Mouse (Mus musculus) neural tube, embryonic 15.5 days (tissue): ENCODE data around the gene Slc1a1. TPM values are rescaled to one million over a fixed set of nuclear protein-coding genes. Genes with fewer than 3 reads are reported as not detected.
A peak's percentile ranks its signal among the peaks of the same experiment; 100 is the strongest.

Source experiments
- ATAC-seq: fragments of 200-750 bp; cut with Nextera tagmentation; 2 replicates; pipeline ENCODE4 v1.8.0; 2017; ENCODE audit warnings: mild to moderate bottlenecking, moderate TSS enrichment, moderate library complexity; ENCODE audit not compliant: low FRiP score
- H3K27ac ChIP-seq: fragments of 300-500 bp; sonication (generic); replicated peaks from 2 replicates; pipeline ENCODE4 v1.5.1; 2015; ENCODE audit warnings: mild to moderate bottlenecking, inconsistent platforms
- H3K27me3 ChIP-seq: fragments of 300-500 bp; sonication (generic); replicated peaks from 2 replicates; pipeline ENCODE4 v1.6.1; 2015; ENCODE audit warnings: inconsistent platforms
- H3K36me3 ChIP-seq: fragments of 300-500 bp; sonication (generic); 2 replicates; pipeline ENCODE4 v1.6.1; 2015; ENCODE audit warnings: inconsistent platforms
- H3K4me1 ChIP-seq: fragments of 300-500 bp; sonication (generic); 2 replicates; pipeline ENCODE4 v1.6.1; 2015; ENCODE audit warnings: inconsistent platforms
- H3K4me2 ChIP-seq: fragments of 300-500 bp; sonication (generic); 2 replicates; pipeline ENCODE4 v1.6.1; 2015; ENCODE audit warnings: inconsistent platforms, mild to moderate bottlenecking, moderate library complexity
- H3K4me3 ChIP-seq: fragments of 300-500 bp; sonication (generic); replicated peaks from 2 replicates; pipeline ENCODE4 v1.5.1; 2015; ENCODE audit warnings: mild to moderate bottlenecking, inconsistent platforms
- H3K9ac ChIP-seq: fragments of 300-500 bp; sonication (generic); replicated peaks from 2 replicates; pipeline ENCODE4 v1.6.1; 2015; ENCODE audit warnings: mild to moderate bottlenecking, inconsistent platforms
- H3K9me3 ChIP-seq: fragments of 300-500 bp; sonication (generic); replicated peaks from 2 replicates; pipeline ENCODE4 v1.6.1; 2016; ENCODE audit warnings: inconsistent platforms
- WGBS: fragments of 180-500 bp; shearing (Covaris S2); methylation state at CpG from one replicate; pipeline ENCODE4 v1.1.7; 2015; ENCODE audit warnings: mixed read lengths; 5-methylcytosine and 5-hydroxymethylcytosine counted together
- polyA plus RNA-seq: library from polyadenylated mRNA; unstranded; fragments of >200 nt; fragmentation: Nextera tagmentation; extraction: Ambion mirVana; gene quantifications from 2 replicates; pipeline ENCODE4 v1.2.1, GENCODE M21; 2015

Gene Slc1a1
- polyA plus RNA-seq, 1 experiment from 2014 or later = 57.3 TPM

DNA sequence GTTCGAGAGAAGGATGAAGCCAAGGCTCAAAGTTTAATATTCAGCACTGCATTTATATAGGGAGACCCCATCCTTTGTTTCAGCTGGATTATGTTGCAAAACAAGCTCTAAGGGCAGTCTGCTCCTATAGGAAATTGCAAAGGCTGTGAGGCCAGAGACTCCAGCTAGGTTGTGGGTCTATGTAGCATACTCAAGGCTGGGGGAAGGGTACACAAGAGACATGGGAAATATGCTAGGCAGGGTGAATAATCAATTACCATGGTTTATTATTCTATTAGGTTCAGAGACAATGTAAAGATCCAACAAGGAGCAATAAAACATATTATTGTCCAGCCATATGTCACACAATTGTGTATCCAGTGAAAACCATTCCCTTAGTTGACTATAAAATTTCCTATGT lies 57.0 kb downstream of the Slc1a1 start:
- Histone ChIP-seq H3K27me3 (no peaks in the 10 kb centered on the region), H3K9me3 (no peaks in the 10 kb centered on the region), H3K36me3 (no peaks in the 10 kb centered on the region), H3K9ac (no peak overlapping the region), H3K4me1 (peaks cover 6% of the 10 kb centered on the region; the same call in 1 of the 2 replicates), H3K4me2 (no peak overlapping the region), H3K4me3 (no peak overlapping the region), H3K27ac (no peak overlapping the region)
- WGBS = 66% methylated on average over 1 of the region's 1 CpGs
- ATAC-seq = no peak

DNA sequence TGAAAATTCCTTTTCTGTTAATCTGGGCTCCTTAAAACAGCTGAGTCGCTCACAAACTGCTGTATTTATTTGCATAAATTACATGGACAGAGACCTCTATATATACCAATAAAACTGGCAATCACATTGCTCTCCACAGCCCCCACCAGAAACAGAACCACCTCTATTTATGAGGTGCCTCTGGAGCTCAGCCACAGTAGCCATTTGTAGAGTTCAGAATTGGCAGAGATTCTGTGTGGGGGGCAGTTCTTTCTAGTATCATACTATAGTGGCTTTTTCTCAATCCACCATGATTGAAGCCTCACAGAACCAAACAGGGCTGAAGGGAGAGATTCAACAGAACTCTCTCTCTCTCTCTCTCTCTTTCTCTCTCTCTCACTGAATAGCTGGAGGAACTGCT lies 61.8 kb downstream of the Slc1a1 start:
- peak; percentile 21; the same call in 1 of the 2 replicates for ATAC-seq
- H3K9me3 ChIP-seq = no peaks in the 10 kb centered on the region
- H3K27ac ChIP-seq = peak overlapping the region; percentile 34; the same call in 1 of the 2 replicates
- WGBS = 41% methylated on average over 1 of the region's 1 CpGs
- no peak overlapping the region for H3K4me2 ChIP-seq
- H3K36me3 ChIP-seq = no peaks in the 10 kb centered on the region
- H3K4me1 ChIP-seq = peaks cover 5% of the 10 kb centered on the region; the same call in 1 of the 2 replicates
- H3K27me3 ChIP-seq = no peaks in the 10 kb centered on the region
- no peak overlapping the region for H3K9ac ChIP-seq
- H3K4me3 ChIP-seq = no peak overlapping the region

DNA sequence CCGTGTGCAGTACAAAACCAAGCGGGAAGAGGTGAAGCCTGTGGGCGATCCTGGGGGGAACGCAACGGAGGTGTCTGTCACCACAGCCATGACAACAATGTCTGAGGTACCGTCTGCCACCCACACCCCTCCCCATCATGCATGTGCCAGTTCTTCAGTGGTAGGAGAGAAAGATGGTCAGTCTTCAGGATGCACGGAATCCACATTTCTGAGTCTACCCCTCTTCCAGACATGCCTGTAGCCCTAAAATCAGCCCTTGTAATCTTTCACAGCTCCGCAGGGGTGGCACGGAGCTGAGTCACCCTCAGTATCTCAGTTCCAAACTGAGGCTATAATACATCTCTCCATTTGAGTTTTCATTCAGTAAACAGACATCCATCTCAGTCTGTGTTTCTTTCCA lies 62.6 kb downstream of the Slc1a1 start:
- no peak for ATAC-seq
- WGBS = 81% methylated on average over 9 of the region's 9 CpGs
- H3K9me3 ChIP-seq = no peaks in the 10 kb centered on the region
- H3K36me3 ChIP-seq = no peaks in the 10 kb centered on the region
- no peak overlapping the region for H3K4me2 ChIP-seq
- H3K27ac ChIP-seq = no peak overlapping the region
- no peak overlapping the region for H3K4me3 ChIP-seq
- peaks cover 8% of the 10 kb centered on the region for H3K4me1 ChIP-seq
- no peak overlapping the region for H3K9ac ChIP-seq
- H3K27me3 ChIP-seq = no peaks in the 10 kb centered on the region

DNA sequence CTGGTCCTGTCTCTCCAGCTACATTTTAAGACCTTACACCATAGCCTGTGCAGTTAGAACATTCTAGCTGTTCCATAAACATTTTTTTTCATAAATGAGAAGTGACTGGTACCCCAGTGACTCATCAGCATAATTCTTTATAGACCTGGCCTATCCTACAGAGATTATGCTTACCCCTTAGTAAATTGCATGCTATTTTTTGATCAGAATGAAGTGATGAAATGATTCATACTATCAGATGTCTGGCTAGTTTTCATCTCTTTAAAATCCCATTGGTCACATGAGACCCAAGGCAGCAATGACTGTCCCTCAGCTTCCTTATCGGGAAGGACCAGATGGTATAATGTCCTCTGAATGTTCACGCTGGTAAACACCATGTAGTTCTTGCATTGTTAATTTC lies 65.9 kb downstream of the Slc1a1 start:
- no peak for ATAC-seq
- Histone ChIP-seq H3K27ac (no peak overlapping the region), H3K36me3 (peaks cover 13% of the 10 kb centered on the region), H3K27me3 (no peaks in the 10 kb centered on the region), H3K4me2 (no peak overlapping the region), H3K9ac (no peak overlapping the region), H3K4me3 (no peak overlapping the region), H3K4me1 (peaks cover 8% of the 10 kb centered on the region), H3K9me3 (no peaks in the 10 kb centered on the region)
- 78% methylated on average over 2 of the region's 2 CpGs for WGBS

DNA sequence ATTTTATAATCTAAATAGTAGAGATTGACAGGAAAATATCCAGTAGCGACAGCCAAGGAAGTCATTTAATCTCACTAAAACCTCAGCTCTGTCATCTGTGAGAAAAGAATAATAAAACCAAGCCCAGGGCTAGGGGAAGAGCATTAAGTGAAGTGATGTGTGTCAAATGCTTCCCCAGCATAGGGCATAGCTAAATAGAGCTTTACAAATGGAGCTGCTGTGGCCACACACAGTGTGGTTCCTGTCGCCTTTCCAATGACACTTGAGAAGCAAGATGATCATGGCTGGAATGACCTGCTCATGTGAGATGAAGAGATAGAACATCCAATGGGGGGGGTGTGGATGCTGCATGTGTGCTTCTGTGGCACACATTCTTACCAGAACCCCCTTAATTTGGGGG lies 67.3 kb downstream of the Slc1a1 start:
- Histone ChIP-seq H3K9ac (no peak overlapping the region), H3K4me1 (peaks cover 5% of the 10 kb centered on the region; the same call in 1 of the 2 replicates), H3K27me3 (no peaks in the 10 kb centered on the region), H3K9me3 (no peaks in the 10 kb centered on the region), H3K27ac (peak overlapping the region; percentile 54), H3K4me3 (no peak overlapping the region), H3K4me2 (no peak overlapping the region), H3K36me3 (peaks cover 25% of the 10 kb centered on the region)
- ATAC-seq = peak; percentile 58; the same call in 1 of the 2 replicates
- 37% methylated on average over 2 of the region's 2 CpGs for WGBS

DNA sequence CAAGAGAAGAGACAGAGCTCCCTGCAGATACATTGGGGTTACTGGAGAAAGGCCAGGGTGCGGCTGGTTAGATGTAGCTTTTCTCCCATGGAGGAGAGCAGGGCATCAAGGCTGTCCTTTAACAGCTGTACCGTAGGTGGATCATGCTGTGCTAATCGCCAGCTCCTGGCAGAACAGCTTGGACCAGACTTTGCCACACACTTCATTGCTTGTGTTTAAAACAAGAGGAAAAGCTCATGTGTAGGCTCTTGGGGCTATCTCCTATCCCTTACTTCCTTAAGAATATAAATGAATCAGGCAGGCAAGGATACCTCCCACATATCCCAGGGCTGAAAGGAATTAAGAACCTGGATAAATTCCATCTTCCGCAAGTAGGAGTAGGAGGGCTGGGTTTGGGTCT lies 68.0 kb downstream of the Slc1a1 start:
- Histone ChIP-seq H3K9ac (no peak overlapping the region), H3K4me1 (peaks cover 5% of the 10 kb centered on the region; the same call in 1 of the 2 replicates), H3K27me3 (no peaks in the 10 kb centered on the region), H3K4me2 (no peak overlapping the region), H3K27ac (peak overlapping the region; percentile 54; the same call in 1 of the 2 replicates), H3K9me3 (no peaks in the 10 kb centered on the region), H3K4me3 (no peak overlapping the region), H3K36me3 (peaks cover 28% of the 10 kb centered on the region)
- no peak for ATAC-seq
- 87% methylated on average over 4 of the region's 4 CpGs for WGBS

DNA sequence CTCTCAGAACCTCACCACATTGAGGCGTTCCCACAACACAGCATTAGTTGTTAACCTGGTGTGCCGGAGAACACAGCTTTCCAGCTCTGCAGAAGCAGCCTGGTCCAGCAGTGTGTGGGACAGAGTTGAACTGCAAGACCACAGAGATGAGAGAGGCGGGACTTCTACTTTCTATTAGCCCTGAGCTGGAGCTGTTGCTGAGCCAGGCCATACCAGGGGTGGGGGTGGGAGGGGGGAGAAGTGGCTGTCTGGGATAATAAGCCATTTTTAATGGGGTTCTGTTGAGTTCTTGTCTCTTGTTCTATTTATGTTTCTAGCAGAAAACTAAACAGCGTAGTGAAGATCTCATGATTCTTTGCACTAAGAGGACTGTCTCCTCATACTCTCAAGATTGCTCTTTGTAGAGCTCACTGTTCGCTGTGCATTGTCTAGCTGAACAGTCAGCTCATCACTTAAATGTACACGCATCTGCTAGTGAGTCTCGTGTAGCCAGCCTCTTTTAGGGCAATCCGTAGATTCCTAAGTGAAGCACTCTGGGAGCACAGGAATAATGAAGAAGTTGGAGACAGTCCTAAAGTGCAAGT lies 68.8 kb downstream of the Slc1a1 start:
- no peak overlapping the region for H3K27ac ChIP-seq
- 87% methylated on average over 8 of the region's 8 CpGs for WGBS
- no peak overlapping the region for H3K9ac ChIP-seq

DNA sequence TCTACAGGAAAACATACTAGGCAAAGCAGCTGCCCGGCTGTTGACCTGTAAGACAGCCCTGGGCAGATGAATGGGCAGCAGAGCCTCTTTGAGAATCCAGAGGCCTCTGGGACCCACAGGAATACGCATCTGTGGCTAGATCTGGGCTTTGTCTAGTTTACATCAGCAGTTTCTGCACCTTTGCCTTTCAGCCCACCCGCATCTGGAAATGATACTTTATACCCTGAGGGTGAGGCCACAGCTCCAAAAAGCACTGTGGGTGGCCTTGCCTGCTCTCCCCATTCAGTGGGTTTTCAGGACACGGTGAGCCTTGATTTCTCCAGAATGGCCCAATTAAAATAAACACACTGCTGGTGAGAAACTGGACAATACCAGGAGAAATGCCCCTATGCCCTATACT lies 73.3 kb downstream of the Slc1a1 start:
- H3K4me1 ChIP-seq = no peaks in the 10 kb centered on the region
- no peak for ATAC-seq
- H3K27me3 ChIP-seq = no peaks in the 10 kb centered on the region
- no peak overlapping the region for H3K4me3 ChIP-seq
- no peak overlapping the region for H3K9ac ChIP-seq
- 49% methylated on average over 4 of the region's 4 CpGs for WGBS
- H3K27ac ChIP-seq = no peak overlapping the region
- H3K9me3 ChIP-seq = no peaks in the 10 kb centered on the region
- no peak overlapping the region for H3K4me2 ChIP-seq
- H3K36me3 ChIP-seq = peaks cover 48% of the 10 kb centered on the region

More for the DNA sequence above, 68.8 kb downstream of the Slc1a1 start:
- Histone ChIP-seq H3K4me1 (peaks cover 5% of the 10 kb centered on the region; the same call in 1 of the 2 replicates), H3K4me2 (no peak overlapping the region), H3K36me3 (peaks cover 28% of the 10 kb centered on the region), H3K4me3 (no peak overlapping the region), H3K9me3 (no peaks in the 10 kb centered on the region), H3K27me3 (no peaks in the 10 kb centered on the region)
- no peak for ATAC-seq

DNA sequence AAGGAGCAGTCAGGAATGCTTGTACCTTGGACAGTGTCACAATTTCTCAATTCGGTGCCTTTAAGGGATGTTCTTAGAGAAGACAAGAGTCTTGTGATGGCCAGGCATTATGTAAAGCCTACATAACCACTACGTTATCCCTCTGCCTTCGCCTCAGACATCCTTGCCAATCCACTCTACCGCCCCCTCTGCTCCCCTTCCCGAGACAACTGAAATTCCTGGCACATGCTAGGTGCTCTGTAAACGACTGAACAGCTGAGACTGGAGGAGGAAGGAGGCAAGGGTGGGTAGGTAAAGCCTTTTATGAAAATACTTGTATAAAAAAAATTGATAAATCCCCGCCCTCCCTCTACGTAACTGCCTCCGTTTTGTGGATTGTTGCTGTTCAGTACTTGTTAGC lies 73.8 kb downstream of the Slc1a1 start:
- WGBS = 88% methylated on average over 9 of the region's 9 CpGs
- peaks cover 51% of the 10 kb centered on the region for H3K36me3 ChIP-seq
- H3K27me3 ChIP-seq = no peaks in the 10 kb centered on the region
- H3K9ac ChIP-seq = no peak overlapping the region
- no peak overlapping the region for H3K4me2 ChIP-seq
- H3K27ac ChIP-seq = no peak overlapping the region
- ATAC-seq = no peak
- no peaks in the 10 kb centered on the region for H3K4me1 ChIP-seq
- no peaks in the 10 kb centered on the region for H3K9me3 ChIP-seq
- no peak overlapping the region for H3K4me3 ChIP-seq

DNA sequence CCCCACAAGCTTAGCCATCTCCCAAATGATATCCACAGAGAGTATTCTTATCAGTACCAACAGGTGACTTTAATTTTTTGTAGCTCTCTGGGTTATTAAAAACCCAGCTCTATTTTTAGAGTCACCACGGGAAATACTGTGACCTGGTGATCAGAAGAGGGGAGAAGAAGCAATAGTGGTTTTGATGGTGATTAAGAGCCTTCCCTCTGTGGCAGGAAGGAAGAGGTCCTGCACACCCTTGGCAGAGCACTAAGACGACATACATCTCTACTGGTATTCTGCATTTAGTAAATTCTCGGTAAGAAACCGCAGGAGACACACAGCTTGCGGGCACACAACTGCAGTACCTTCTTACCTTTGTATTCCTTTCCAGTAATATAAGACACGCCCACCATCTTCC lies 79.7 kb downstream of the Slc1a1 start:
- no peak overlapping the region for H3K9ac ChIP-seq
- WGBS = 88% methylated on average over 6 of the region's 6 CpGs
- no peaks in the 10 kb centered on the region for H3K9me3 ChIP-seq
- no peak overlapping the region for H3K4me3 ChIP-seq
- H3K36me3 ChIP-seq = peaks cover 20% of the 10 kb centered on the region
- no peak for ATAC-seq
- no peaks in the 10 kb centered on the region for H3K27me3 ChIP-seq
- H3K4me1 ChIP-seq = no peaks in the 10 kb centered on the region
- H3K4me2 ChIP-seq = no peak overlapping the region
- no peak overlapping the region for H3K27ac ChIP-seq

DNA sequence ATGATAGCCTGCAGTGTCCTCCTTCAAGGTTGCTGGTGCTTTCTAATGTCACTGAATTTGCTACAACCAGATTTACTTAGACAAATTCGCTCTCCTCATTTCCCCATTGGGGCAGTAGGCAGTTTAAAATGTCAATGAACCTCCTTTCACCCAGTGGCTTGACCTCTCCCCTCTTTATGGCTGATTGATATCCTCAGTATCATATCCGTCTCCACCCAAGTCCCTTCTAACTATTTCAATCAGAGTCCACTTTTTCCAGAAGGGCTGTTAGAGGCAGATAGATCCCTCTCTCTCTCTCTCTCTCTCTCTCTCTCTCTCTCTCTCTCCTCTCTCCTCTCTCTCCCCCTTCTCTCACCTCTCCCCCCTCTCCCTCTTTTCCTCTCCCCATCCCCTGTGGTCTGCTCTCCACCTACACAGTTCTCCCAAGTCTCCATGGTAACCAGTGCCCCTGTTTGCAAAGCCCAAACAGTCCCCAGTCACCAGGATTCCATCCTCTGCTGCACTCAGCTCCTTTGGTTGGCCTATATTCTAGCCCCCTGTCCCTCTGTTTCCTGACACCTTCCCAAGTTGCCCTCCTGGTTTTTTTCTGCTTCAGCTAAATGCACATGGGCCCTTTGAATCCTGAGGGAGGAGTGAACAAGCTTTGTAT lies 80.9 kb downstream of the Slc1a1 start:
- ATAC-seq = no peak
- WGBS = 65% methylated on average over 2 of the region's 2 CpGs

DNA sequence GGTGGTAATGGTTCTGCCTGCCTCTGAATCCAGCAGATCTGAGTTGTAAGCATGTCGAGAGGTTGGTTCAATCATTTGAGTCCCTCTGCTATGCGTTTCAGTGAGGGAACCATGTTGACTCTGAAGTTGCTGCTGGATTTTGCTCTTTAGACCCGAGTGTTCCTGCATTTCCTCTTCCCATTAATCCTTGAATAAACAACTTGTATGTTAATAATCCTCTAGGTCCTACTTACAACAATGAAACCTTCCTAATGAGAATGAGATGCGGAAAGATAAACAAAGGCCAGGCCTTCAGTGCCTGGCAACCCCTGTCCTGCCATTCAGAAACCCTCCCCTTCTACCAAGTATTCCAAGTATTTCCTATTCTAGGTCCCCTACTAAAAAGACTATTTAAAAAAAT lies 81.6 kb downstream of the Slc1a1 start:
- H3K9me3 ChIP-seq = no peaks in the 10 kb centered on the region
- H3K4me1 ChIP-seq = no peaks in the 10 kb centered on the region
- H3K4me2 ChIP-seq = no peak overlapping the region
- peaks cover 10% of the 10 kb centered on the region for H3K36me3 ChIP-seq
- H3K4me3 ChIP-seq = no peak overlapping the region
- no peaks in the 10 kb centered on the region for H3K27me3 ChIP-seq
- ATAC-seq = no peak
- no peak overlapping the region for H3K9ac ChIP-seq
- 70% methylated on average over 4 of the region's 4 CpGs for WGBS
- H3K27ac ChIP-seq = no peak overlapping the region

More for the DNA sequence above, 80.9 kb downstream of the Slc1a1 start:
- Histone ChIP-seq H3K9ac (no peak overlapping the region), H3K4me1 (no peaks in the 10 kb centered on the region), H3K27me3 (no peaks in the 10 kb centered on the region), H3K9me3 (no peaks in the 10 kb centered on the region), H3K4me2 (no peak overlapping the region), H3K4me3 (no peak overlapping the region), H3K27ac (no peak overlapping the region), H3K36me3 (peaks cover 16% of the 10 kb centered on the region)
